Mouse (Mus musculus): ENCODE data around the gene Paxbp1.

The Paxbp1 gene

DNA sequence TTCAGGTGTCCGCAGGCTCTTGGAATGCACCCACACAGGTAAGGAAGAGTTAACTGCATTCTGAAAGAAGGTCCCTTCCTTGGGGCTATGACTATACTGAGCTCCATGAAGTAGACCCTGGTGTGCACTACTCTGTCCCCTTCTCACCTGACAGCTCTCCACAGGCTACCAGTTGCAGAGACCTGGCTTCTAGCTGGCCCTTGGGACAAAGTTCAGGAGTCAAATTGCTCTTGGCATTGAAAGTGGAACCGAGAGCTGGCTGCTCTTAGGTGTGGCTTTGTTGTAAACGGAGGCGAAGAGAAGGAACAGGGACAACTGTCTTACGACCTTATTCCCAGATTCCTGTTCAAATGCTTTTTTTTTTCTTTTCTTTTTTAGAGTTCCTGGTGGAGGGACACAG, 10.8 kb upstream of the Paxbp1 start:
- no peak for DNase-seq (ENCODE audit: low read depth, low spot score)

DNA sequence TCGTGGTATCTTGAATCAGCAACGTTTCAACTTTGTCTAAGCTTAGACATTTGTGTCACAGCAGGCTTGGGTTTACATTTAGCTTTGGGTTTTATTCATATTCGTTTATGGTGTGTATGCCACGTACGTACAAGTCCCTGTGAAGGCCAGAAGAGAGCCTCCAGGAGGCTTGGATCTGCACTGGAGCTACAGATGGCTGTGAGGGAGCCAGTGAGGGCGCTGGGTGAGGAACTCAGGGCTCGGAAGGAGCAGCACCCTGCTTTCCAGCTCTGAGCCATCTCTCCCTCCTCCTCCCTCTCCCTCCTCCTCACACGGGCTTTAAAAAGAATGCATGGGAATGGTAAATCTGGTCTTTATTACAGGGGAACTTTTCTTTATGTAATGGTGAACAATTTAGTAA, 9.3 kb upstream of the Paxbp1 start:
- no peak for DNase-seq (ENCODE audit: low read depth, low spot score)

DNA sequence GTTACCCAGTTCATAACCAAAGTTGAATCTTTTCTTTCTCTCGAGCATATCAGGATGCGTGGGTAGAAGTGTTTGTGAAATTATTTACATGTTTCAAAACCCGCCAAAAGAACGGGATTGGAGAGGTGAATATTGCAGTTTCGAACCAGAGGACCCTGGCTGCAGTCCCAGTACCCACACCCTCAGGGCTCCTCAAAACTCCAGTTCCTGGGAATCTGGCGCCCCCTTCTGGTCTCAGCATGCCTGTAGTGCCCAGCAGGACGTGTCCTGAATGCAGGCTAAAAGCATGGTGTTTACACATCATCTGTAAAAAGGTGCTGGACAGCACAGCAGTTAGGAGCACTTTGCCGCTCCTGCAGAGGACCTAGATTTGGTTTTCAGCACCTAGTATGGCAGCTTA, 1.2 kb upstream of the Paxbp1 start:
- DNase-seq (ENCODE audit: low read depth, low spot score): peak; percentile 92

- peak; percentile 82 for DNase-seq (ENCODE audit: low read depth, low spot score)
Measured at GRCm38 (mm10) chr16:91043461-91044248, 688 bp downstream of the Paxbp1 start.

DNA sequence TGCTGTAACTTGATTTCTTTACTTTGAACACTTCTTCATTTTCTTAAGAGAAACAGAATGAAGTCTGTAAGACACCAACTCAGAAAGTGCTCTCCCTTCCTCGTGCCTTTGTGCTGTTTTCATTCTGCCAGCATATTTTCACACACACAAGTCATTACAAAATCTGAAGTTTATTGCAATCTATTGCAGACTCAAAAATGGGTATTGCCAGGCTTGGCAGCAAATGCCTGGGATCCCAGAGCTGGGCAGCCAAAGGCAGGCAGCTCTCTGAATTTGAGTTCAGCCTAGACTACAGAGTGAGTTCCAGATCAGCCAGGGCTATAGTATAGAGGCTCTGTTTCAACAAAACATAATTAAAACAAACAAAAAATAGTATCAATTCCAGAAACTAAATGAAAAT, 1.7 kb downstream of the Paxbp1 start:
- DNase-seq (ENCODE audit: low read depth, low spot score): no peak

DNA sequence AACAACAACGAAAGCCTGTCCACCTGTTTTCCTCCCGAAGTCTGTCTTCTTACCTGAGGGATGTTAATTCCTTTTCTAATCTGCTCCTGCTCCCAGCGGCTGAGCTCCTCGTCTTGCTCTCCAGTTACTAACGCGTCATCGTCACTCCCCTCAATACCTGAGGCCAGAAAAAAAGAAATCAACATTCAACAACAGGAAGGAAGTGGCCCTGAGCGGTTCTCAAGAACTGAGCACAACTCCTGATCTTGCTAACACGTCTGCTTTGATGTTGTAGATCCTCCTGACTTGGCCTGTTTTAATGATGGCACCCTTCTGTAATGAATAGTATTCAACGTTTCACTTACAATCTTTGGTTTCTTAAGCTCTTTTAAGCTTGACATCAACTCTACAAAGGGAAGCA, 8.5 kb downstream of the Paxbp1 start:
- DNase-seq (ENCODE audit: low read depth, low spot score): no peak

DNA sequence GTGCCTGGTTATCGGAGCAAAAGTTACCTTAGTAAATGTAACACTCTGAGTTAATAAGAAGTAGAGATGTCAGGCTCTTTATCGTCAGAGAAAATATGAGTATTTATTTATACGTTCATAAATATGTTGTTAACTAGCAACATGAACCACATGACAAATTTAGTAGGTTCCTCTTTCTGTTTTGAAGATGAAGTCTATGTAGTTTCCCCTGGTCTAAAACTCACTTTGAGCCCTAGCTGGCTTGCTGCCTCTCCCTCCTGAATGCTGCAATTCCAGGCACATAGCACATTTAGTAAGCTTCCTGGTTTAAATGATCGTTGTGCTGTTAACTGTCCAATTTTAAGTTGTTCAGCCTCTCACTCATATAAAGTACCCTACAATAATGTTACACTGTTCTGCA, 13.6 kb downstream of the Paxbp1 start:
- no peak for DNase-seq (ENCODE audit: low read depth, low spot score)

- DNase-seq (ENCODE audit: low read depth, low spot score): peak; percentile 36
Measured at GRCm38 (mm10) chr16:91029901-91030300, 14.4 kb downstream of the Paxbp1 start.

- DNase-seq (ENCODE audit: low read depth, low spot score): peak; percentile 87
Measured at GRCm38 (mm10) chr16:91029161-91029743, 15.1 kb downstream of the Paxbp1 start.

GRCm38 (mm10) chr16:91026290-91026689, 18.1 kb downstream of the Paxbp1 start:
- DNase-seq (ENCODE audit: low read depth, low spot score): no peak

DNA sequence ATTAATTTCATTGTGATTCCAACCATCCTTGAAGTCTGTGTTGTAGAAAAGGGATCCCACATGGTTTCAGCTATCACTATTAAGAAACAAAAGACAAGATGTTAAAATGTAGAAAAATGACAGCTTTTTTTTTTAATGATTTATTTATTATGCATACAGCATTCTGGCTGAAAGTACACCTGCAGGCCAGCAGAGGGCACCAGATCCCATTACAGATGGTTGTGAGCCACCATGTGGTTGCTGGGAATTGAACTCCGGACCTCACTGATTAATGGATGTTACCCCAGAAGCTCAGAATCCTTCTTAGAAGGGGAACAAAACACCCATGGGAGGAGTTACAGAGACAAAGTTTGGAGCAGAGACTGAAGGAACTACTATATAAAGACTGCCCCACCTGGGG, 21.0 kb downstream of the Paxbp1 start:
- peak; percentile 52 for DNase-seq (ENCODE audit: low read depth, low spot score)

DNA sequence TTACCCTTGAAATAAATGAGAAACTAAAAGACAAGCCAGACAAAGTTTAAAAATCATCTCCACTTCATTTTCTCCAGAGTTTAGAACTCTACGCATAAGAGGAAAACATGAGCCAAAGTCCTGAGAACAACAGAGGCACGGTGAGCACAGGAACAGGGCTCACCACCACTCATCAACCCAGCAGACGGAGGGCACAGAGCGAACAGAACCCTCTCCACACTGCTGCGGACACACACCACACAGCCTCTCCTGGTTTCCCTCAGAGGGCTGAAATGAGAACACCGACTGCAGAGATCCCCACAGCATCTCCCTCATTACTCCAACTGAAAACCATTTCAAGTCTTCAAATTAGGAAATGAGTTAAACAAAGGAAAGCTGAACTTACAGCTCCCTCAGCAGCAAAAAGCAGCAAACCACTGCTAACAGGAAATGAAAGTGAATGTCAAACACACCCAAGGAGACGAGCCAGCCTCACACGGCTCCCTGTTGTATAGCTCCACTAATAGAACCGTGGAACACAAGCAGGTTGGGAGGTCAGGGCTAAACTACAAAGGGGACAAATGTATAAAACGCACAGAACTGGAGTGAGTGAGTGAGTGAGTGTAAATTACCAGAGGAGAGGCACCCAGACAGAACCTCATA, 23.4 kb downstream of the Paxbp1 start:
- DNase-seq (ENCODE audit: low read depth, low spot score): no peak

DNA sequence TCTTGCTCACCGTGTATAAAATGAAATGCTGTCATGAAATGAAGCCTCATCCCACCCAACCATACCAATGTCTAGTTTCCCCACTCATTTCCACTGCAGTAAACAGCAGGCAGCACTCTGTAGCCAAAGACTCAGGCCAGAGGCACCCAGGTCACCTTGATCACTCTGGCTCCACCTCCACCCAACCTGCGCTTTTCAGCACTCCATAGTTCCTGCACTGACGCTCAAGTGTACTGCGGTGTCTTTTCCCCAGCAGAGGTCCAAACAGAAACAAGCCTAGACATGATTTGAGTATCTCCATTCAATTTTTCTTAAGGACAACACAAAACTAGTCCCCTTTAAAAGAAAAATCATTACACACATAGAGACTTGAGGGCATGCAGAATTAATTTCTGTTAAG, 24.9 kb downstream of the Paxbp1 start:
- peak; percentile 52 for DNase-seq (ENCODE audit: low read depth, low spot score)

GRCm38 (mm10) chr16:91015761-91016160, 28.6 kb downstream of the Paxbp1 start:
- DNase-seq (ENCODE audit: low read depth, low spot score): no peak

DNA sequence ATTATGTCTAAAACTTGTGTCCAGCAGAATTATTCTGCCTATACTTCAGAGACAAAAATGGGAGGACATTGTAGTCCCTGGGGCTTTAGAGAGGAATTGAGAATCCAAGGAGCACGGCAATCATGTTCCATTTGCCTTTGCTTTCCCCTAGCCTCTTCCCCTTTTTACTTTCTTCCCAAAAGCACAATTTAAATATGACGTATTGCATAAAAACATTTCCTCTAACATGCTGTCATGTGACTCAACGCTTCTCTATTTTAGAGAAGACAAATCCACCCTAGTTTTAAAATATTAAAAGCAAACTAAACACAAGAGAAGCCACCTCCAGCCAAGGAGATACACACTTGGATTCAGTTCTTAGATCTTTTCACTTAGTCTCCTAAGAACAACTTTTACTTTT, 32.5 kb downstream of the Paxbp1 start:
- no peak for DNase-seq (ENCODE audit: low read depth, low spot score)

GRCm38 (mm10) chr16:91011021-91011683, 33.2 kb downstream of the Paxbp1 start, which contains the start of gene Synj1:
Gene Synj1, minus strand, starts transcription at chr16:91011308.
- peak; percentile 91 for DNase-seq (ENCODE audit: low read depth, low spot score)

DNA sequence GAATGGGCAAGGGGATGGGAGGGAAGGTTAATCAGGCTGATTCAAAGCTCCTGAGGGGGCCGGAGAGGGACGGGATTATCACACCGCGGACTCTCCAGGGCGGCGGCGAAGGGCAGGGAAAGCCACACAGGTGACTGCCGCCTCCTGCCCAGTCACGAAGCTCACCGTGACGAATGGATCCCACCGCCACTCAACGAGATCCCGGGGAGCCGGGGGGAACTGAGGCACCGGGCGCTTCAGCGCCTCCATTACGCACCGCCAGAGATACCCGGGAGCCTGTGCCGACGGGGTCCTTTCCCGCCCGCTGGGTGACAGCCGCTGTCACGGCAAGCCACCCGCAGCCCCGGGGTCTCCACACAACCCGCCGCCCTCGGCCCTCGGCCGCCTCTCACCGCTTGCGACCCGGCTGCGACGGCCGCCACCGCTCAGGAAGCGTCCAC, 33.7 kb downstream of the Paxbp1 start:
- DNase-seq (ENCODE audit: low read depth, low spot score): peak; percentile 34

- peak; percentile 34 for DNase-seq (ENCODE audit: low read depth, low spot score)
Measured at GRCm38 (mm10) chr16:91009942-91010529, 34.3 kb downstream of the Paxbp1 start.

GRCm38 (mm10) chr16:91004915-91005538, 39.3 kb downstream of the Paxbp1 start:
- no peak for DNase-seq (ENCODE audit: low read depth, low spot score)

DNA sequence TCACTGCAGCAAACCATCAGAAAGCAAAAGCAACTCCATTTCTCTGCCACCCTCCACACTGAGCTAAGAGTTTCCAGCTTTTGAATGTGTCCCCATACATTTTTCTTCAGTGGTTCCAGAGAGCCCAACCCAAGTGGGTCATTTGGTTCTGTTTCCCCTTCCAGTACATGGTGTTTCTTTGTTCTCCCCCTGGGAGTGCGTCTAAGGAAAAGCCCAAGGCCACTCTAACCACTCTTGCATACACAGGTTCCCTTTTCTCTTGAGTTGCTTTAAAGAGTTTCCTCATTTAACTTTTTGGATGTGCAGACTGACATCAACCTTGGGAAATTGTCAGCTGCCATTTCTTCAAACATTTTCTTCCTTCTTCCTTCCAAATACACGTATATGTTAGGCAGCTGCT, 43.2 kb downstream of the Paxbp1 start:
- no peak for DNase-seq (ENCODE audit: low read depth, low spot score)

DNA sequence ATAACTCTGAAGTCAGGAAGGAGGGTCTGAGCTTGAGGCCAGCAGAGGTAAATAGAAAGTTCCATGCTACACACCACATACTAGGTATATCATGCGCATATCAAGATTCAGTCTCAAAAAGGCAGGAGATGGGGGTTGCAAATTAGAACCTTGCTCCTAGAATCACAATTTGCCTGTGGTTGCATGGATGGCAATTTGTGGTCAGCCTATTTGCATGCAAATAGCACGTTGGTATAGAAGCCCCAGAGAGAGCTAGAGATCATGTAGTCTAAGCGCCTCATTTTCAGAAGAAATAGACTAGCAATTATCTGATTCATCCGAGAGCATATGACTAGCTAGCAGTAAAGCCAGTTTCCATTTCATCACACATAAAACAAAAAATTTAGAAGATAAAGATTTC, 44.5 kb downstream of the Paxbp1 start:
- DNase-seq (ENCODE audit: low read depth, low spot score): no peak

Data from R1 (cell line).